Mouse (Mus musculus): Measurements from ENCODE around the gene Rhot1.

- TF ChIP-seq POLR2A (IDR thresholded peaks at IDR 0.05; ENCODE audit: borderline replicate concordance, insufficient read depth, low read length) (no peak), CTCF (IDR thresholded peaks at IDR 0.05; ENCODE audit: borderline replicate concordance, insufficient read depth, low read depth, low read length) (no peak)
These were observed 24.2 kb upstream of the Rhot1 start for GRCm38 (mm10) chr11:80184531-80185071.
